Mouse (Mus musculus) kidney, postnatal 14 days (tissue): Measurements from ENCODE around the gene Gm9125.
"Not testable (repeated sequence)": the region's sequence is repeated elsewhere in the genome, so short reads cannot be mapped to it uniquely, and the experiment has no call there.

Source experiments
- DNase-seq: peaks from one replicate; pipeline ENCODE4 v3.0.0; 2022; ENCODE audit warnings: mixed read lengths

Gene Gm9125

DNA sequence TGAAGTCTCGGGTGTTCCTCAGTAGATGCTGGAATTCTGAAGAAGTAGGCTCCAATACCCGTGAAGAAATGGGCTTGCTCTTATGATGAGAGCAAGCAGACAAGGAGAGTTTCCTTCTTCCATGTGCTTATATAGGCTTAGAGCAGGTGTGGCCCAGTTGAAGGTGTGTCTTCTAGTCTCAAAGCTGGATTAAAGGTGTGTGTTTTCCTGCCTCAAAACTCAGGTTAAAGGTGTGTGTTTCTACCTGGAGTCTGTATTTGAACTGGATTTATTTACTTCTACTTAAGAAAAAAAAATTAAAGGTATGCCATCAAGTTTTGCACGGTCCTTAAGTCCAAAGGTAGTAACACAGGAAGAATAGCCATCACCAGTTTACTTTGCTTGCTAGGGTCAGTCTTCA lies at the start of gene Gm9125:
Gene Gm9125, minus strand, starts transcription at position 101 of the 400 bp plus-strand sequence.
- DNase-seq = not testable (repeated sequence)

- DNase-seq = not testable (repeated sequence)
These were observed 17.9 kb upstream of the Gm9125 start, which contains the start of gene Gm10697 for GRCm38 (mm10) chr3:94072544-94072943. Gene Gm10697 (minus strand): TSS chr3:94072644.

DNA sequence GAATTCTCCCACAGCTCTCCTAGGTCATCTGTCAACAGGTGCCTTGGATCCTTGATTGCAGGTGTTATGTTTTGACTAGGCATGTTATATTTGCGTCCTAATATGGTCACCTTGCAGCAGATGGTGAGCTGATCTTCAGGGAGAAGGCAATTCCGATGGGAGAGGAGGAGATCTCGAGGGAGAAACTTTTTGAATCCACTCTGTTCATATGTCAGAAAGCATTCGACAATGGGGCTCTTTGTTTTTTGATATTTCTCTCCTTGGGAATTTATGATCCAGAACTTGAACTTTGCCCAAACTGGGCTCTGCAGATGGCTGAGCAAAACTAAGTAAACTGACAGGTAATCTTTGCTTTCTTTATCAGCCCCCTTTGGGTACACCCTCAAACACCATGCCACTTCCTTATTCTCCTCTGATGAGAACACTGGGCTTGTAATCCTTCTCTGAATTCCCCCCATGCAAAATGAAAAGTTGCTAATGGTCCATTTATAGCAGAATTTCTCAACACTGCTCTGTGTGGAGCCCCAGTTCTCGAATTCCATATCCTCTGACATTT lies 5.0 kb downstream of the Gm9125 start:
- DNase-seq = not testable (repeated sequence)

- DNase-seq = not testable (repeated sequence)
These were observed 16.4 kb downstream of the Gm9125 start for GRCm38 (mm10) chr3:94038241-94038640.

GRCm38 (mm10) chr3:94034400-94034799 lies 20.3 kb downstream of the Gm9125 start:
- not testable (repeated sequence) for DNase-seq
